Mouse (Mus musculus) liver, adult 2 months (tissue): ENCODE measurements at regions not wholly inside any gene's neighbourhood (a gene's known extent, or its start where the extent isn't known, plus 50 kb on each side); places are given as distances from the start of the nearest gene placed in this dataset.

Experiments used
- DNase-seq: peaks from one replicate; pipeline ENCODE4 v3.0.0-alpha.2; 2011; ENCODE audit warnings: low read depth, low spot score; ENCODE audit errors: extremely low read depth
- H3K27ac ChIP-seq: fragments of 200-500 bp; replicated peaks from 2 replicates; pipeline ENCODE4 v1.5.1; 2012; ENCODE audit warnings: low read depth, mild to moderate bottlenecking, control low read depth, inconsistent platforms, low read length; ENCODE audit not compliant: insufficient read depth
- H3K27me3 ChIP-seq: fragments of 200-500 bp; 2 replicates; pipeline ENCODE4 v1.6.1; 2012; ENCODE audit warnings: mild to moderate bottlenecking, moderate library complexity, low read length, inconsistent platforms; ENCODE audit not compliant: control insufficient read depth, insufficient read depth
- H3K36me3 ChIP-seq: fragments of 200-500 bp; 2 replicates; pipeline ENCODE4 v1.6.1; 2012; ENCODE audit warnings: low read length, inconsistent platforms; ENCODE audit not compliant: control insufficient read depth, insufficient read depth
- H3K4me1 ChIP-seq: fragments of 200-500 bp; 2 replicates; pipeline ENCODE4 v1.6.1; 2011; ENCODE audit warnings: low read length; ENCODE audit not compliant: control insufficient read depth, insufficient read depth
- H3K4me3 ChIP-seq: fragments of 200-500 bp; 2 replicates; pipeline ENCODE4 v1.5.1; 2011; ENCODE audit warnings: low read depth, mild to moderate bottlenecking, control low read depth, low read length, moderate library complexity; ENCODE audit not compliant: insufficient read depth
- H3K79me2 ChIP-seq: fragments of 200-500 bp; 2 replicates; pipeline ENCODE4 v1.6.1; 2012; ENCODE audit warnings: inconsistent platforms, mild to moderate bottlenecking, low read length, moderate library complexity; ENCODE audit not compliant: control insufficient read depth, insufficient read depth
- H3K9ac ChIP-seq: fragments of 200-500 bp; 2 replicates; pipeline ENCODE4 v1.6.1; 2012; ENCODE audit warnings: low read depth, mild to moderate bottlenecking, control low read depth, inconsistent platforms, low read length
- CTCF ChIP-seq: fragments of 200-500 bp; IDR thresholded peaks from 2 replicates; pipeline ENCODE4 v1.5.1; 2011; ENCODE audit warnings: low read depth, low read length, control low read depth
- POLR2A ChIP-seq: fragments of 200-500 bp; IDR thresholded peaks from 2 replicates; pipeline ENCODE4 v1.6.1; 2011; ENCODE audit warnings: low read length, control low read depth; ENCODE audit not compliant: insufficient read depth; ENCODE audit errors: extremely low read depth
- WGBS: fragments of 180-500 bp; shearing (Covaris S2); methylation state at CpG from one replicate; pipeline ENCODE4 v1.1.7; 2018; 5-methylcytosine and 5-hydroxymethylcytosine counted together

DNA sequence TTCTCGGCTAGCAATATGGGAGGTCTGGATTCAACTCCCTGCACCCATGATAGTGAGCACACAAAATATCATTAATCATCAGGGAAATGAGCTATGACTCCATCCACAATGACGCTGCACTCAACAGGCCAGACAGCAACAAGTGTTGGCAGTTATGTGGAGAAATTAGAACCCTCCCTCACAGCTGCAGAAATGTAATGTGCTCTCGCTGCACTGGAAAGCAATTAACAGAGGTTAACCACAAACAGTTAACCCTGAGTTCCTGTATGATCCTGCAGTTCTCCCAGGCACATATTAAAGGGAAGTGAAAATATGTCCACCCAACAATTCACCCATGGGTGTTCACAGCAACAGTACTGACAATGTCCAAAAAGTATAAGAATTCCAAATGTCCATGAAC, 54.0 kb upstream of the Jade2 start:
- H3K36me3 ChIP-seq, result no peaks in the 10 kb centered on the region
- DNase-seq, result no peak
- H3K9ac ChIP-seq, result no peak overlapping the region
- no peak overlapping the region for H3K27ac ChIP-seq
- H3K4me3 ChIP-seq, result no peak overlapping the region
- WGBS, result 82% methylated on average over 3 of the region's 3 CpGs
- H3K4me1 ChIP-seq, result peaks cover 6% of the 10 kb centered on the region
- no peaks in the 10 kb centered on the region for H3K79me2 ChIP-seq
- no peaks in the 10 kb centered on the region for H3K27me3 ChIP-seq
- TF ChIP-seq POLR2A (no peak), CTCF (no peak)

DNA sequence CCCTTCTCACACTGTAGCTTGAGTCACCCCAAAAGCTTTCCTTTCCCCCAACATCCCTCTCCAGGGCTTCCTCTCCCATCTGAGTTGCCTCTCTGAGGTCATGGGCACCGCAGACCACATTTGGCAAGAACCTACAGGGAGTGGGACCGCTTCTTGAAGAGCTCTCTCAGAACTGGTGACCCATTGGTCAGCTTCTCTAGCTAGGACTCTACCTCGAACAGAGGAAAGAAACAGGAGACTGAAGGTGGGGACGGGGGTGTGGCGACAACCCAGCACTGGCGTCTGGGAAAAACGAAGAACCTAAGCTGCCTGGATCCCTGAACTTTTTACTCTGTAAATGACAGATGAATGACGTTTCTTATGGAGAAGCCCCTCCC, 51.8 kb upstream of the Cdkn2aipnl start:
- DNase-seq, result no peak

DNA sequence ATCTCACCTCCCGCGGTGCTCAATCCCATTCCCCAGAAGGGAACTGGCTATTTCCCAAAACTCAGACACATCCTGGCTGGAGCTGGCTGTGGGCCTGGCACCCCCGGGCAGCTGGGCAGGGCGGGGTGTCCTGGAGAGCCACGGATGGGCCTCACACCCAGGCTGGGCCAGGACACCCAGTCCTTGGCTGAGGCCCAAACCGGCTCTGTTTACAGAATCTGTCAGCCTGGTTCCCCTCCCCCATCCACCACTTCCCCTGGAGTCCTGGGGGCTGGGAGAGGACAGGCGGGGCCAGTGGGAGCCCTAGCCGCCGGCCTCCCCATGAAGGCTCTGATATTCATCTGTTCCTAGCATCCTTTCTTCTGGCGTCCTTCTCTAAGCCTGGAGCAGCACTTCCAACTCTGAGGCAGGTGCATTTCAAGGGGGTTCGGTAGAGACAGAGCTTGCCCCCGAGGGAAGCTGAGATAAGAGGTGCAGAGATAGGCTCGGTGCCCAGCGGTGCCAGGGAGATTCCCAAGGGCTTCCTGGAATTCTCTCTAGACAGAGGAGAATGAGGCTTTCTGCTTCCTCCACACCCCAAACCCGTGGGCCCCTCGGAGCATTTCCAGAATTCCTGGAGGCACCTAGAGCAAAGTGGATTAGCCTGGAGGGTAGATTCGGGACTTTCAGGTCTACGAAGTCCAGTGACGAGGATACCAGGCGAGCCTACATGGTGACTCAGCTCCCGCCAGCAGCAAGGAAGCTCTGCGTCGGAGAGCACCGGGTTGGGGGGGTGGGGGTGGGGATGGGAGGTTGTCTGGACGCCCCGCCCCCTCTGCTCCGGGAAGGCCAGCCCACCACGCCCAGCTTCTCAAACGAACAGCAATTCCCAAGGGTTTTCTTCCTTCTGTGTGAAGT, 51.2 kb upstream of the Cdkn2aipnl start:
- Histone ChIP-seq H3K9ac (peak overlapping the region; percentile 66), H3K27me3 (no peaks in the 10 kb centered on the region), H3K79me2 (no peaks in the 10 kb centered on the region), H3K36me3 (no peaks in the 10 kb centered on the region), H3K4me1 (peaks cover 6% of the 10 kb centered on the region), H3K4me3 (peak overlapping the region; percentile 51), H3K27ac (peak overlapping the region; percentile 92)
- DNase-seq, result peak; percentile 75
- 2% methylated on average over 29 of the region's 29 CpGs for WGBS
- no peak for TF ChIP-seq CTCF
- TF ChIP-seq POLR2A, result 0 out of 2 replicates have a peak, but pooled peaks have one; percentile 46

More for the DNA sequence above, 51.8 kb upstream of the Cdkn2aipnl start:
- Histone ChIP-seq H3K27me3 (no peaks in the 10 kb centered on the region), H3K4me3 (no peak overlapping the region), H3K36me3 (no peaks in the 10 kb centered on the region), H3K9ac (peak overlapping the region; percentile 31), H3K27ac (peak overlapping the region; percentile 50), H3K79me2 (no peaks in the 10 kb centered on the region), H3K4me1 (peaks cover 6% of the 10 kb centered on the region)
- WGBS, result 14% methylated on average over 8 of the region's 8 CpGs
- TF ChIP-seq CTCF (no peak), POLR2A (no peak)
